Mouse (Mus musculus) c-Kit-positive CD71-negative TER-119-negative erythroid progenitor cells, embryonic 14.5 days (primary cell): ENCODE data around the gene Sox11.

Source experiments
- DNase-seq: peaks from one replicate; pipeline ENCODE4 v3.0.0-alpha.2; 2013; ENCODE audit warnings: low read depth

Gene Sox11

DNA sequence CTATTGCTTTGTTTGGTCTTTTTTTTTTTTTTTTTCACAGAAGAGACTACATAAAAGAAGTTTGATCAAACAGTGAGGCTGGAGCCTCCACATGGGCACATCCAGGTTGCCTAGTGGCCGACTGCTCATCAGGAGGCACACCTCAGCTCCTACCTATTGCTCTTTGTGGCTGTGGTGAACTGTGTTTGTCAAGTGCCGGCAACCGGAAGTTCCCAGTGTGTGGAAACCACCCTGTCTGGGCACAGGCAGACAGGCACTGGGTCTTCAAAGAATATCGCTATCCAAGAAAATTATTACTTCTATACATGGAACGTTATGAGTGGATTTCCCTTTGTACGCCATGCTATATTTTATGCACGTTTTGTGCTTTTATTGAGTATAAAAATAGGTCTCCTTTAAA, 6.0 kb downstream of the Sox11 start:
- no peak for DNase-seq

DNA sequence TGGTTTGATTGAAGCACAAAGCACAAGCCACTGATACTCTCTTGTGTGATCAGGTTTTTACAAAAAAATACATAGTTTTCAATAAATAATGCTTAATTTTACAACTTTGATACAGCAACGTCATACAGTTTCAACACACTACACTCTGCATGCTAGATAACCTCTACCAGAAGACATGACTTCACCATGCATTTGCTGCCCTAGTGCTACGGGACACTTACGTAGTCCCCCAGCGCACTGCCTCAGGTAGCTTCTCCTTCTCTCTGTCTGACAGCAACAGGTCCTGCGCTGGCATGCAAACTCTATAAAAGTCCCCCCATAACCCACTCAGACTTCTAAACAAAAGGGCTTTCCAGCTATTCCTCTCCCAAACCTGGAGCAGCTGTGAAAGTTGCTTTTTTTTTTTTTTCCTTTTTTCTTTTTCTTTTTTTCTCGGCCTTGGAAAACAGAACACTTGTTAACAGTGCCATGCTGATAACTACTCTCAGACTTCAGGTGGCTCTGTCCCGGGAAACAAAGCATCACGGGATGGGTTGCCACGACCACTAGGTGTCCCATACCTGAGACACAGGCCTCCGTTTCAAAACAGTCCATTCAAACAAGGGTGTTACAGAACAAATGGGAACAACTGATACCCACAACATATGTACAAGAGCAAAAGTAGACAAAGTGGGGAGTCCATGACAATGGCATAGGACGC, 6.9 kb downstream of the Sox11 start:
- no peak for DNase-seq

DNA sequence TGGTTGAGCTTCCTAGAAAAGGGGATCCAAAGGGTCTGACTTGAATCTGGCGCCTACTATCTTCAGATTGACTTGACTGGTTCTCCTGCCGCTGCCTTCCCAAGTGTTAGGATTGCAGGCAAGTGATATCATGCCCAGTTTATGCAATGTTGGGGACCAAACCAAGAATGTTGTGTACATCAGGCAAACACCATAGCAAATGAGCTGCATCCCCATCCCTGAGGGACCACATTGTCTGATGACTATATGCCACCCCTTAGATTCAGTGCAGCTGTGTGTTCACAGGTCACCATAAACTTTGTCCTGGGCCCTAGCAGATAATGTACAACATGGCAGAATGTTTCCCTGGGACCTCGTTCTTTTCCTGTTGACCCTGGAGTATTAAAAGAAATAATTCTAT, 8.8 kb downstream of the Sox11 start:
- DNase-seq = no peak

DNA sequence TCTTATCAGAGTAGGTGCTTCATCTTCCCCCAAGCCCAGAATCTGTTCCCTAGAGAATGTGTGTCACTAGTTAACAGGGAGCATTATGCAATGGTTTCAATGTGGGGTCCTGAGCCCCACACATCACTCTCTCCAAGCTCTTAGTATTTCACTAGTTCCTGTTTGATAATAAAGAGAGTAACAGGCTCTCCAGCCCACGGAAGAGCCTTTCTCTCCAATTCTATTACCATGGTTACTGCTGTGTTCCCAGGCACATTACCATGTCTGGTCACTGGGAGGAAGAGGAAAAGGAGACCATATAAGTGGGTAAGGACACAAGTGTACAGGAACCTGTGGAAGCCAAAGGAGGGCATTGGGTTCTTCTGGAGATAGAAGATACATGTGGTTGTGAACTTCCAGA, 19.0 kb downstream of the Sox11 start:
- no peak for DNase-seq

DNA sequence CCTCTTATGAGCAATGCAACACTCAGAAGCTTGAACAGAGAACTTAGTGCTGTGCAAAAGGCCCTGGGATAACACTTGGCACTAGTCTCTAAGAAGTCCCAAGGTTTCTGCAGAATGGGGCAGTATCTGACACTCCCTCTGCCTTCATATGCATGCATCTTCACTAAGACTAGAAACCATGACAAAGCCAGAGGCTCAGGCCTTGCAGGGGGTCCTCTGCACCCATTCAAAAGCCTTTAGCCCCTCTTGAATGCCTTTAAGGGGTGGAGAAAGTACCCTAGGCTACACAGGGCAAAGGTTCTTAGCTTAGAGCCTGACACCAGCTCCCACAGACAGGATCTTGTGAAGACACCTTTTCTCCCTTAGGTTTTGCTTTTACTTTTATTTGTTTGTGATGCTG, 21.7 kb downstream of the Sox11 start:
- no peak for DNase-seq

DNA sequence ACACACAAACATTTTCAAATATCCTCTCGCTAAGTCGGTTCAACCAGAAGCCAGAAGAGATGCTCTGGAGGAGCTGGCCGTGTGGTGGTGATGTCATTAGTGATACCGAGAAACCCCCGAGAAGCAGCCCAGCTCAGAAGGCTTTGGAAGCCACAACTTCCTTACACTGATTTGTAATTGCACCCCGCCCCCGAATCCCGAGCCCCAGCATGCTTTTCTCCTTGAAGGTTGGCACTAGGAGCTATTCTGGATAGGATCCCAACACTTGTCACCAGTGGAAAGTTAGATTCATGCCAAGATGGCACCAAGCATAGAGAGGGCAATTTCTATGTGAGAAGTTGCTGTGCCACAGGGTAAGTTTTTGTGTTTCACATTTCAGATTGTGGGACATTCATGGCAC, 29.4 kb downstream of the Sox11 start:
- no peak for DNase-seq

DNA sequence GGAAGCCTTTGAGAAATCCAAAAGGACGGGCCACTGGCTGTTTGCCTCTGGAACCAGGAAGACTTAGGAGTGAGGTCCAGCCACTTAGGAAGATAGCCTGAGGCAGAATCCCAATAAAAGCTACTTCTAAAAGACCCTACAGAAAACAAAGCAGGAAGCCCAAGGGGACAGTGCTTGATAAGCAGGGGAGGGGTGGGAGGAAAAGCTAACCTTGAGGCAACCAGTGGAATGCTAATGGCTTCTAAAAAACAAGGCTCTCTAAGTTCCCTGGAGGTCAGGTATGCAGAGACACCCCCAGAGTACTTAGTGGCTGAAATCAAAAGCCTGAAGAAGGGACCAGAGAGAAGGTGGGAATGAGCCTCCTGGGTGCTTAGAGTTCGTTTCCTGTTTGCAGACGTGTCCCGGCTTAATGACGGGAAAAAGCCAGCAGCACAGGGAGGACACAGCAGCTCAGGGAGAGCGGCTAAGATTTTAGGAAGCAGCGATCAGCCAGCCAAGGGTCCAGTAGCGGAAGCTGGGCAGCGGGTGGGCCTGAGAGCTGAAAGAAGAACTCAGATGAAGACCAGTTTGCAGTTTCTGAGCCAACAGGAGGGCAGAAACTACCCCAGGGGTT, 30.4 kb downstream of the Sox11 start:
- no peak for DNase-seq

DNA sequence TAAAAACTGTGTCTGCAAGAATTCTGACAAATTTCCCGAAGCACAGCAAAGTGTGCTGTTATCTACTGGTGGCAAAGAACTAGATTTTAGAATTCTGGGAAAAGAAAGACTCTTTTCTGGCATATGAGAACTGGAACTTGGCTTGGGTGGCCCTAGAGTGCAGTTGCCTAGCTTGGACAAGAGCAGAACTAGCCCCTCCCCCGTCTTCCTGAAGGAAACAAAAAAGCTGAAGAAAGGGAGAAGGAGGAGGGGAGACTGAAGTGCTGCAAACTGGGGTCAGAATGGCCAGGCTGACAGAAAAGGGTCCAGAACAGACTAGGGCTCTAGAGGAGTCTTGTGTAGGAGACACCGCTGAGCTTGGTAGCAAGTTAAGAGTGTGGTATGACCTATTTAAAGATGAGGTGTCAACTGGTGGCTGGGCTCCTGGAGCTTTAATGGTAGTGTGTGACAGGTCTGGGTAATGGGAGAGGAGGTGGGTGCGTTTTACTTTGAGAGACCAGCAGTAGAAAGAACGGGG, 31.0 kb downstream of the Sox11 start:
- DNase-seq = no peak

DNA sequence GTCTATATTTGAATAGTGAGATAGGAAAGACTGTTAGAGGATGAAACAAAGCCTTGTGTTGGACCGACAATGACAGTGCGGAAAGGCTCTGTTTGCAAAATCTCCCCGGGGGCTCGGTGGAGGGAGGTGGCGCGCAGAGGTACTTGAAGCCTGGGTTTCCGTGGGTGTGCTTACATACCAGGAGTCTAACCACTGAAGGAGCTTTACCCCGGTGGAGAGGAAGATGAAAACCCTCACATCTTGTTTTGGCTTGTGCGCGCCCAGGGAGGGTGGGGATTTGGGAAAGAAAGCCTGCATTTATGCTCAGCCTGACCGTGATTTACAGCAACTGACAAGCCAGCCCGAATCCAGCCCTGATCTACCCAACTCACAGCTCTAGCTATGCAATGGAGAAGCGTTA, 31.7 kb downstream of the Sox11 start:
- no peak for DNase-seq

DNA sequence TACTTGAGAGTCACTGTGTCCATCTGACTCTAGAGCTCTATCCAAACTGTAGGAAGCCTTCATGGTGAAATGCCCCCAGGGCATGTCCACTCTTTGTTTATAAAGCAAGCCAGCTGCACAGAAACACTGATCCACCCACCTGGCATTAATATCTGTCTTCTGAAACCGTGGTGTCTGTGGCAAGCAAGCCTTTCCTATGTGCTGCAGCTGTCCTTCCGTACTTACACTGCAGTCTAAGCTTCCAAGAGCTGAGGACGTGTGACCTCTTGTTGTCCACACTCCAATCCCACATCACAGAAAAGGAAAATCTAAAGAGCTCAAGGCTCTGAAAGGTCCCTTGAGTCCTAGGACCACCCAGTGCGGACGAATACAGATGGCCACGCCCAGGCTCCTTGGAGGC, 32.4 kb downstream of the Sox11 start:
- DNase-seq = no peak

DNA sequence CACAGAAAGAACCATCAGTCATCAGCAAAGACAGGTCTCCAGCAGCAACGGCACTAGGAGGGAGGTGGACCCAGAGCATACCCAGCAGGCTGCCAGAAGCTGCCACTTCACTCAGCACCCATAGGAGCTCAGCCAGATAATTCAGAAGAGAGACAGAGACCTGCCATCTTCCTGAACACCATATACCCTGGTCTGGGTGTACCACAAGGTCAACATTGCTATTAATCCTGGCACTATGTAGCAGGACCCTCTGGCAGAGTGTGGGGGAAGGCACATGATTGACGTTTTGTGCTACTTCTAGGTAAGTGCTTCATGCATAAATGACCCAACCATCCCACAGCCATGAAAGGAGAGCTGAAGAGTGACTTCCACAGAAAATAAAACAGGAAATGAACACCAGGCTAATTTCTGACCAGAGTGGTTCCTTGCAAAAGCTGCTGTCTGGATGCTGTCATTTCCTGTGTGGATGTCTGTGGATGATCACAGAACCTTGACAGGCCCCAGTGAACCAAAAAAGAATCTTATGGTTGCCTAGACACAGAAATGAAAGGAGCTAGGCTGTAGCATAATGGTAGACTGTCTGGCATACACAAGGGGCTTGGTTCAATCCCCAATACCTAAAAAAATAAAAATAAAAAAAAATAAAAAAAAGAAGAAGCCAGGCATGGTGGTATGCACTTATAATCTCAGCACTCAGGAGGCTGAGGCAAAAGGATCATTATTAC, 37.5 kb downstream of the Sox11 start:
- DNase-seq = no peak

DNA sequence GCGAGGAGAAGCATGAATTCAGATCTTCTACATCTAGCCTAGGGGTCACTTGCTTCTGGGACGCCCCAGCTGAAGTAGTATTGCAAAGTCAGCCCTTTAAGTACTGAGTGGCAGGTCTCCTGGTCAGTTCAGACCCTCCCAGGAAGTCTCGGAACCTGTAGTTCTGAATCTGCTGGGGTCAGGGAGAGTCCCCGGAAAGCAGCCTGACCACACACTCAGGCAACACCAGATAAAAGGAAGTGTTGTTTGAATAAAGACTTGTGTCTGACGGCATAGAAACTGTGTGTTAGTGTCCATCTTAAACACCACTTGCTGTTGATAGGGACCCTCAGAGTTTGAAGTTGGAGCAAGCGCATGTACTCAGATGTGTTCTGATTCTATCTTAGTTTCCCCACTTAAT, 39.2 kb downstream of the Sox11 start:
- no peak for DNase-seq

DNA sequence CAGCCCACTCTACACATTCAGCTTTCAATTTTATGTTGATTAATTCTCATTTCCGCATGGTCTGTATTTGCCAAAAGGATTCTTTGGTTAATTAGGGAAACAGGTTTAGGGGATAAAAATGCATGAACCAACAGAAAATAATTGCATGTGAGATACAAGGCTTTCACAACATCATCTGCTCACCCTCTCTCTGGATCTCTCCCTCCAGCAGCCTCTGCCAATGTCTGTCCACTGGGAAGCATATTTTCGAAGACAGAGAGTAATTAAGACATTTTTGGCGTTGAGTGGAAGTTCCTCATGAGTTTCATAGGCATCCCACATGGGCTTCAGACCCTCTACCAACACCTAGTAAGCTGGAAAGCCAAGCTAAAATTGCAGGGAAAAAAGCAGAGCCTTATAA, 43.7 kb downstream of the Sox11 start:
- DNase-seq = no peak

DNA sequence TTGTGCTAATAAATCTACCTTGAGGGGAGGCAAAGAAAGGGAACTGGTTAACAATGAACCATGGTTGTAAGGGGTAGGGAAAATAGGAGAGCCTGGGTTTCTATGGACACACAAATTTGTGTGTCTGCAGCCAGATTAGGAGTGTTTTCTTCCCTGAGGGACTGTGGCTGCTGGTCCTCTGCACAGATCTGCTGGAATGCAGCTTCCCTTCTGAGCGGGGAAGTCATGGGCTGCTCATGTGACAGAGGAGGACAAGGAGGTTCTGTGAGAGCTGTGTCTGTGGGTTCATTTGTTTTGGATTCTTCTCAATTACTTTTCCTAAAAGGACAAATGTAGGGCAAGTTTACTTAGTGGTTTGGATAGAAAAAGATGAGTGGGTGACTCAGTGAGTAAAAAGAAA, 48.2 kb downstream of the Sox11 start:
- DNase-seq = no peak

DNA sequence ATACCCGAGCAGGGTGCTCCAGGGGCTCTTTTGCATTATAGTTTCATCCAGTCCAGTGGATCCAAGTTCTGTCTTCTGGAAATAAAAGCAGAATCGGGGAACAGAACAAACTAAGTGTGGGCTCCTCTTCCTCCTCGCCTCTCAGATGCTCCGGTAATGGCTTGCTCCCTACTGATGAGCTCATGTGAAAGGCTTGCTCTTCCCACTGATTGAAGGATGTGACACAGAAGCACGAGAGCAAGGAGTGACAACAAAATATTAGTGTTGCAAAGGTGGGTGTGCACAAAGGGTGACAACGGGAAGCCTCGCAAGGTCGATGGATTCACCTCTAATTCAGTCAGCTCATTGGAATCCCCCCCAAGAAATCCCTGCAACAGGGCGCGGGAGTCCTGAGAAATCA, 48.6 kb downstream of the Sox11 start:
- no peak for DNase-seq

DNA sequence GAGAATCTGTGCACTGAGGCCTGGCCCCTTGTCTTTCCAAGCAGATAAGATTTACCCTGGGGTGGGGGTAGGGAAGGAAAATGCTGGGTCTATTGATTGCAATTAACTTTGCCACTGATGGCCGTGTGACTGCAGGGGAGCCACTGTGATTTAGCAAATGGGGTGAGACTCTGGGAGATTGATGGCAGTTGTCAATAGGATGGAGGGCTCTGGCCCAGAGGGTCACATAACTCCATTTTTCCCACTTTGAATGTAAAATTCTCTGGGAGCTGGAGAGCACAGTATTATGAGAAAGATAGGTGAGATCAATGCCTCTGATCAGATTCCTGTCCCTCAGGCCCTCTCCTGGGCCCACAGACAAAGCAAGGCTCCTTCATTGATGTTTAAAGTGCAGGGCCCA, 49.2 kb downstream of the Sox11 start:
- DNase-seq = no peak
